Mouse (Mus musculus): Measurements from ENCODE around the gene Kif18b.

GRCm38 (mm10) chr11:102900763-102901162 lies 24.2 kb downstream of the Kif18b start, which contains the start of gene Gfap:
- TF ChIP-seq CTCF (IDR thresholded peaks at IDR 0.05; ENCODE audit: extremely low read depth, insufficient read depth, insufficient read length, insufficient replicate concordance) (peak; percentile 74; the same call in 1 of the 2 replicates), POLR2A (IDR thresholded peaks at IDR 0.05; ENCODE audit: low read depth, low read length) (no peak)
